Mouse (Mus musculus) forebrain, postnatal 0 days (tissue): Measurements from ENCODE around the gene Art3. TPM values are rescaled to one million over a fixed set of nuclear protein-coding genes. Genes with fewer than 3 reads are reported as not detected.

Source experiments
- ATAC-seq: fragments of 200-750 bp; cut with Nextera tagmentation; 2 replicates; pipeline ENCODE4 v1.8.0; 2017; ENCODE audit warnings: mild to moderate bottlenecking, moderate library complexity
- DNase-seq: peaks from one replicate; pipeline ENCODE4 v3.0.0-alpha.2; 2015
- H3K27ac ChIP-seq: fragments of 300-500 bp; sonication (generic); 2 replicates; pipeline ENCODE4 v1.5.1; 2014; ENCODE audit warnings: low read depth, mild to moderate bottlenecking, antibody characterized with exemption, low read length, moderate library complexity, mixed read lengths
- H3K27me3 ChIP-seq: fragments of 300-500 bp; sonication (generic); 2 replicates; pipeline ENCODE4 v1.6.1; 2014; ENCODE audit warnings: mild to moderate bottlenecking, low read length, mixed read lengths; ENCODE audit not compliant: insufficient read depth
- H3K36me3 ChIP-seq: fragments of 300-500 bp; sonication (generic); 2 replicates; pipeline ENCODE4 v1.6.1; 2014; ENCODE audit warnings: mild to moderate bottlenecking, moderate library complexity; ENCODE audit not compliant: insufficient read depth
- H3K4me1 ChIP-seq: fragments of 300-500 bp; sonication (generic); 2 replicates; pipeline ENCODE4 v1.6.1; 2014; ENCODE audit warnings: antibody characterized with exemption; ENCODE audit not compliant: insufficient read depth
- H3K4me2 ChIP-seq: fragments of 300-500 bp; sonication (generic); 2 replicates; pipeline ENCODE4 v1.6.1; 2014; ENCODE audit warnings: low read depth, mild to moderate bottlenecking, moderate library complexity
- H3K4me3 ChIP-seq: fragments of 300-500 bp; sonication (generic); 2 replicates; pipeline ENCODE4 v1.5.1; 2014; ENCODE audit warnings: low read depth, low read length, mixed read lengths
- H3K9ac ChIP-seq: fragments of 300-500 bp; sonication (generic); 2 replicates; pipeline ENCODE4 v1.6.1; 2014; ENCODE audit warnings: mild to moderate bottlenecking
- H3K9me3 ChIP-seq: fragments of 300-500 bp; sonication (generic); 2 replicates; pipeline ENCODE4 v1.6.1; 2016; ENCODE audit warnings: low read length
- CTCF ChIP-seq: sonication (generic); IDR thresholded peaks from 2 replicates; pipeline ENCODE4 v1.5.1; 2016; ENCODE audit warnings: antibody characterized with exemption, control low read depth, low read depth
- WGBS: fragments of 180-500 bp; shearing (Covaris S2); extraction: QIAGEN DNeasy Blood & Tissue Kit; methylation state at CpG from one replicate; pipeline ENCODE4 v1.1.7; 2014; 5-methylcytosine and 5-hydroxymethylcytosine counted together
- polyA plus RNA-seq: library from polyadenylated mRNA; unstranded; fragments of >200 nt; fragmentation: Nextera tagmentation; extraction: Ambion mirVana; gene quantifications from 2 replicates; pipeline ENCODE4 v1.2.1, GENCODE M21; 2015
- total RNA-seq: library from RNA; depleted of rRNA; stranded (reverse); fragments of >200 nt; gene quantifications from 2 replicates; pipeline ENCODE4 v1.2.3, GENCODE M21; 2014

Art3 gene
- total and polyA plus RNA-seq, 2 experiments from 2014 or later, result 3.5 to 8.0 TPM

GRCm38 (mm10) chr5:92358033-92358432 is 26.4 kb downstream of the Art3 start:
- H3K27ac ChIP-seq, result no peak overlapping the region
- no peaks in the 10 kb centered on the region for H3K9me3 ChIP-seq
- H3K4me2 ChIP-seq, result no peak overlapping the region
- no peaks in the 10 kb centered on the region for H3K36me3 ChIP-seq
- DNase-seq, result no peak
- no peaks in the 10 kb centered on the region for H3K4me1 ChIP-seq
- 68% methylated on average over 12 of the region's 12 CpGs for WGBS
- no peak for ATAC-seq
- H3K9ac ChIP-seq, result no peak overlapping the region
- H3K4me3 ChIP-seq, result no peak overlapping the region
- no peak for TF ChIP-seq CTCF
- no peaks in the 10 kb centered on the region for H3K27me3 ChIP-seq

- DNase-seq (no peak), ATAC-seq (no peak)
- Histone ChIP-seq H3K4me2 (no peak overlapping the region), H3K9me3 (no peaks in the 10 kb centered on the region), H3K27ac (no peak overlapping the region), H3K27me3 (no peaks in the 10 kb centered on the region), H3K9ac (no peak overlapping the region), H3K36me3 (no peaks in the 10 kb centered on the region), H3K4me1 (no peaks in the 10 kb centered on the region), H3K4me3 (no peak overlapping the region)
- 70% methylated on average over 11 of the region's 11 CpGs for WGBS
- TF ChIP-seq CTCF, result no peak
These were observed 27.3 kb downstream of the Art3 start for GRCm38 (mm10) chr5:92358767-92359455.

- ATAC-seq, result no peak
- no peak overlapping the region for H3K9ac ChIP-seq
- no peak overlapping the region for H3K27ac ChIP-seq
- H3K4me1 ChIP-seq, result no peaks in the 10 kb centered on the region
- H3K9me3 ChIP-seq, result no peaks in the 10 kb centered on the region
- WGBS, result 13% methylated on average over 4 of the region's 4 CpGs
- no peak overlapping the region for H3K4me2 ChIP-seq
- H3K27me3 ChIP-seq, result no peaks in the 10 kb centered on the region
- no peaks in the 10 kb centered on the region for H3K36me3 ChIP-seq
- DNase-seq, result no peak
- no peak for TF ChIP-seq CTCF
- H3K4me3 ChIP-seq, result no peak overlapping the region
These were observed 31.6 kb downstream of the Art3 start for GRCm38 (mm10) chr5:92363179-92363578.

- H3K4me2 ChIP-seq, result no peak overlapping the region
- WGBS, result 95% methylated on average over 5 of the region's 5 CpGs
- ATAC-seq (no peak), DNase-seq (no peak)
- H3K27ac ChIP-seq, result no peak overlapping the region
- H3K9ac ChIP-seq, result no peak overlapping the region
- H3K27me3 ChIP-seq, result no peaks in the 10 kb centered on the region
- TF ChIP-seq CTCF, result no peak
- no peaks in the 10 kb centered on the region for H3K36me3 ChIP-seq
- H3K4me3 ChIP-seq, result no peak overlapping the region
- peaks cover 4% of the 10 kb centered on the region; the same call in 1 of the 2 replicates for H3K4me1 ChIP-seq
- no peaks in the 10 kb centered on the region for H3K9me3 ChIP-seq
These were observed 32.4 kb downstream of the Art3 start for GRCm38 (mm10) chr5:92364011-92364410.

- Histone ChIP-seq H3K4me3 (no peak overlapping the region), H3K27me3 (no peaks in the 10 kb centered on the region), H3K4me1 (peaks cover 4% of the 10 kb centered on the region; the same call in 1 of the 2 replicates), H3K27ac (no peak overlapping the region), H3K9ac (no peak overlapping the region), H3K4me2 (no peak overlapping the region), H3K9me3 (no peaks in the 10 kb centered on the region), H3K36me3 (no peaks in the 10 kb centered on the region)
- 74% methylated on average over 11 of the region's 11 CpGs for WGBS
- DNase-seq (no peak), ATAC-seq (no peak)
- no peak for TF ChIP-seq CTCF
These were observed 33.6 kb downstream of the Art3 start for GRCm38 (mm10) chr5:92365146-92365705.

GRCm38 (mm10) chr5:92366565-92366964 is 34.9 kb downstream of the Art3 start:
- WGBS, result 79% methylated on average over 6 of the region's 6 CpGs

GRCm38 (mm10) chr5:92368392-92368791 is 36.8 kb downstream of the Art3 start:
- Histone ChIP-seq H3K4me1 (peaks cover 4% of the 10 kb centered on the region; the same call in 1 of the 2 replicates), H3K4me3 (no peak overlapping the region), H3K27ac (no peak overlapping the region), H3K9me3 (no peaks in the 10 kb centered on the region), H3K27me3 (no peaks in the 10 kb centered on the region), H3K9ac (no peak overlapping the region), H3K4me2 (no peak overlapping the region), H3K36me3 (no peaks in the 10 kb centered on the region)
- TF ChIP-seq CTCF, result no peak
- ATAC-seq (no peak), DNase-seq (no peak)
- WGBS, result 61% methylated on average over 10 of the region's 10 CpGs

More at GRCm38 (mm10) chr5:92366565-92366964, 34.9 kb downstream of the Art3 start:
- Histone ChIP-seq H3K4me3 (no peak overlapping the region), H3K9me3 (no peaks in the 10 kb centered on the region), H3K4me2 (no peak overlapping the region), H3K27ac (no peak overlapping the region), H3K36me3 (no peaks in the 10 kb centered on the region), H3K4me1 (peaks cover 4% of the 10 kb centered on the region; the same call in 1 of the 2 replicates), H3K27me3 (no peaks in the 10 kb centered on the region), H3K9ac (no peak overlapping the region)
- no peak for ATAC-seq
- no peak for DNase-seq
- no peak for TF ChIP-seq CTCF
